Mouse (Mus musculus) hindbrain, embryonic 14.5 days (tissue): ENCODE results near the gene Ddx10. TPM values are rescaled to one million over a fixed set of nuclear protein-coding genes. Genes with fewer than 3 reads are reported as not detected.
"Not testable (repeated sequence)": the region's sequence is repeated elsewhere in the genome, so short reads cannot be mapped to it uniquely, and the experiment has no call there.

Experiments
- ATAC-seq: fragments of 200-750 bp; cut with Nextera tagmentation; 2 replicates; pipeline ENCODE4 v1.8.0; 2017; ENCODE audit warnings: moderate number of reproducible peaks, mild to moderate bottlenecking, moderate TSS enrichment, moderate library complexity; ENCODE audit not compliant: low FRiP score
- DNase-seq: peaks from one replicate; pipeline ENCODE4 v3.0.0-alpha.2; 2015; ENCODE audit warnings: low spot score
- H3K27ac ChIP-seq: fragments of 300-500 bp; sonication (generic); 2 replicates; pipeline ENCODE4 v1.5.1; 2014; ENCODE audit warnings: mild to moderate bottlenecking, moderate library complexity
- H3K27me3 ChIP-seq: fragments of 300-500 bp; sonication (generic); 2 replicates; pipeline ENCODE4 v1.6.1; 2014; ENCODE audit warnings: mild to moderate bottlenecking, low read length, mixed read lengths; ENCODE audit not compliant: control insufficient read depth, insufficient read depth
- H3K36me3 ChIP-seq: fragments of 300-500 bp; sonication (generic); replicated peaks from 2 replicates; pipeline ENCODE4 v1.6.1; 2014; ENCODE audit not compliant: control insufficient read depth, insufficient read depth
- H3K4me1 ChIP-seq: fragments of 300-500 bp; sonication (generic); replicated peaks from 2 replicates; pipeline ENCODE4 v1.6.1; 2014; ENCODE audit warnings: antibody characterized with exemption, low read length, mixed read lengths; ENCODE audit not compliant: control insufficient read depth, insufficient read depth
- H3K4me2 ChIP-seq: fragments of 300-500 bp; sonication (generic); replicated peaks from 2 replicates; pipeline ENCODE4 v1.6.1; 2014; ENCODE audit warnings: mild to moderate bottlenecking, moderate library complexity
- H3K4me3 ChIP-seq: fragments of 300-500 bp; sonication (generic); replicated peaks from 2 replicates; pipeline ENCODE4 v1.5.1; 2014; ENCODE audit warnings: mild to moderate bottlenecking, low read length
- H3K9ac ChIP-seq: fragments of 300-500 bp; sonication (generic); 2 replicates; pipeline ENCODE4 v1.6.1; 2014
- H3K9me3 ChIP-seq: fragments of 300-500 bp; sonication (generic); 2 replicates; pipeline ENCODE4 v1.6.1; 2016; ENCODE audit warnings: low read length; ENCODE audit not compliant: control insufficient read depth
- WGBS: fragments of 180-500 bp; shearing (Covaris S2); extraction: QIAGEN DNeasy Blood & Tissue Kit; methylation state at CpG from one replicate; pipeline ENCODE4 v1.1.7; 2014; 5-methylcytosine and 5-hydroxymethylcytosine counted together
- polyA plus RNA-seq: library from polyadenylated mRNA; unstranded; fragments of >200 nt; fragmentation: Nextera tagmentation; extraction: Ambion mirVana; gene quantifications from 2 replicates; pipeline ENCODE4 v1.2.1, GENCODE M21; 2014

The Ddx10 gene
- polyA plus RNA-seq, 1 experiment from 2014 or later = 25.1 TPM

- Histone ChIP-seq H3K4me3 (no peak overlapping the region), H3K9ac (no peak overlapping the region), H3K4me2 (no peak overlapping the region), H3K36me3 (peaks cover 17% of the 10 kb centered on the region), H3K27ac (no peak overlapping the region), H3K4me1 (no peaks in the 10 kb centered on the region), H3K27me3 (no peaks in the 10 kb centered on the region), H3K9me3 (no peaks in the 10 kb centered on the region)
- DNase-seq (peak; percentile 77), ATAC-seq (no peak)
- WGBS = 82% methylated on average over 2 of the region's 2 CpGs
These were observed 29.7 kb downstream of the Ddx10 start for GRCm38 (mm10) chr9:53218181-53218580.

DNA sequence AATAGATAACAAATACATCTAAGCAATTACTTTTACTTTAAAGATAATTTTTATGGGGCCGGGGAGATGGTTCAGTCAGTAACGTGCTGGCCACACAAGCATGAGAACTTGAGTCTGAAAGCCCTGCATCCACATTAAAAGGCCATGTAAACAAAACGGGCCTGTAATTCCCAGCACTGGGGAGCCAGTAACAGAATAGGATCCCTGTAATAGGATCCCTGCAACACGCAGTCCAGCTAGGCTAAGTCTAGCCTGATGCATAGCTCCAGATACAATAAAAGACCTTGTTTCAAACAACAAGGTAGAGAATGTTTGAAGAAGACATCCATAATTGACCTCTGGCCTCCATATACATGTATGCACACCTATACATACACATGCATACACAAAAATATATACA lies 39.6 kb downstream of the Ddx10 start:
- Histone ChIP-seq H3K4me2 (no peak overlapping the region), H3K9ac (no peak overlapping the region), H3K27me3 (no peaks in the 10 kb centered on the region), H3K9me3 (no peaks in the 10 kb centered on the region), H3K27ac (no peak overlapping the region), H3K4me1 (no peaks in the 10 kb centered on the region), H3K4me3 (no peak overlapping the region), H3K36me3 (peaks cover 6% of the 10 kb centered on the region; the same call in 1 of the 2 replicates)
- ATAC-seq = no peak
- no peak for DNase-seq
- 84% methylated on average over 4 of the region's 4 CpGs for WGBS

GRCm38 (mm10) chr9:53174590-53174989 lies 73.3 kb downstream of the Ddx10 start:
- H3K9me3 ChIP-seq = no peaks in the 10 kb centered on the region
- H3K4me1 ChIP-seq = no peaks in the 10 kb centered on the region
- H3K4me2 ChIP-seq = no peak overlapping the region
- H3K4me3 ChIP-seq = no peak overlapping the region
- ATAC-seq = no peak
- H3K9ac ChIP-seq = no peak overlapping the region
- no peaks in the 10 kb centered on the region for H3K36me3 ChIP-seq
- DNase-seq = no peak
- no peaks in the 10 kb centered on the region for H3K27me3 ChIP-seq
- 93% methylated on average over 2 of the region's 2 CpGs for WGBS
- H3K27ac ChIP-seq = no peak overlapping the region

- Histone ChIP-seq H3K9me3 (no peaks in the 10 kb centered on the region), H3K27ac (no peak overlapping the region), H3K9ac (no peak overlapping the region), H3K4me3 (no peak overlapping the region), H3K4me2 (no peak overlapping the region), H3K4me1 (no peaks in the 10 kb centered on the region), H3K36me3 (no peaks in the 10 kb centered on the region), H3K27me3 (no peaks in the 10 kb centered on the region)
- DNase-seq (no peak), ATAC-seq (no peak)
- 59% methylated on average over 2 of the region's 2 CpGs for WGBS
These were observed 74.6 kb downstream of the Ddx10 start for GRCm38 (mm10) chr9:53173258-53173657.

DNA sequence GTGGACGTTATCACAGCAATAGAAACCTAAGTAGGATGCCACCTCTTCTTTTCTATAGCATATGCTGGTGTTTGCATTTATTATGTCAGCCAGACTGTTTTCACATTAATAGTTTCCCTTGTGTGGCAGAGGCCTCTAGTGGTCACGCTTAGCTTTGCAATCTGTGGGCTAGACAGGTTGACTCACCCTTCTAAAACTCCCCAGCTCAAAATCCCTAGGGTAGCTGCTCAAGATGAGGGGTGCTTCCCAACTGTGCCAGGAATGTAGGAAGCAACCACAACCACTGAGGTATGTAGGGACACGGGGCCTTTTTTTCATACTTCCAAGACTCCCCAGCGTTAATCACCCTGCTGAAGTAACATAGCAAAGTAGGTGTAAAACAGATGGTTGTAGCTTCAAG lies 103.6 kb downstream of the Ddx10 start:
- ATAC-seq = no peak
- WGBS = 33% methylated on average over 4 of the region's 4 CpGs
- Histone ChIP-seq H3K4me1 (no peaks in the 10 kb centered on the region), H3K4me3 (no peak overlapping the region), H3K4me2 (no peak overlapping the region), H3K27ac (no peak overlapping the region), H3K36me3 (no peaks in the 10 kb centered on the region), H3K9me3 (no peaks in the 10 kb centered on the region), H3K9ac (no peak overlapping the region), H3K27me3 (no peaks in the 10 kb centered on the region)
- DNase-seq = peak; percentile 77

DNA sequence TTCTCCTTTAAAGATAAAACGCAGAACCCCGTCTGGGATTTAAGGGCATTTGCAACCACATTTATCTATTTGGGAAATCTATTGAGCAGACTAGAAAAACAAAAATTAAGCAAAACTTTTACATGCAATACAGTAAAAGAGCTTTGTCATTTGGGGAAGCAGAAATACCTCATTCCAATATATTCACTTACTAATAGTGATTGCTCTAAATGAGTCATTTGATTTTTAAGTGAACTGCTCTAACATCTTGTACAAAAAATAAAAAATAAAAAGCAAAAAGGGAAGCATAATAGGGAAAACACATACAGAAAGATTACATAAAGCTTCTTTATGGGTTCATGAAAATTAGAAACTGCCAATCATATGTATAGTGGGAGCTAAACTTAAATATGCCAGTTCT lies 104.3 kb downstream of the Ddx10 start:
- no peak overlapping the region for H3K4me2 ChIP-seq
- no peak overlapping the region for H3K4me3 ChIP-seq
- H3K27me3 ChIP-seq = no peaks in the 10 kb centered on the region
- no peaks in the 10 kb centered on the region for H3K4me1 ChIP-seq
- no peak overlapping the region for H3K27ac ChIP-seq
- ATAC-seq (no peak), DNase-seq (no peak)
- no peaks in the 10 kb centered on the region for H3K36me3 ChIP-seq
- WGBS = 87% methylated on average over 2 of the region's 2 CpGs
- no peaks in the 10 kb centered on the region for H3K9me3 ChIP-seq
- H3K9ac ChIP-seq = no peak overlapping the region

DNA sequence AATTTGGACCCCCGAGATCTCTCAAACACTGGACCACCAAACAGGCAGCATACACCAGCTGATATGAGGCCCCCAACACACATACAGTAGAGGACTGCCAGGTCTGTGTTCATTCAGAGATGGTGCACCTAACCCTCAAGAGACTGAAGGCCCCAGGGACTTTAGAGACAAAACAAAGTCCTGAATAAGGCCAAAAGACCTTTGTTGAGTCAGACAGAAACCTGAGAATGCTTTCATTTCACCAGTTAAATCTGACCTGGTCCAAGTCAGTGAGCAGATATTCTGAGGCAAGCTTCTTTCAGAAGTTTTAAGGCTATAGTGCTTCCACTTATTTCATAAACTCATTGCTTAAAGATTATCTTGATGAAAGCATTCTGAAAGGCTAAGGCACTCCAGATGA lies 105.4 kb downstream of the Ddx10 start:
- H3K27me3 ChIP-seq, H3K4me2 ChIP-seq, H3K9ac ChIP-seq, H3K9me3 ChIP-seq, DNase-seq, ATAC-seq, H3K36me3 ChIP-seq, H3K4me3 ChIP-seq, H3K4me1 ChIP-seq, H3K27ac ChIP-seq: not testable (repeated sequence)
- 88% methylated on average over 1 of the region's 1 CpGs for WGBS

- WGBS = 92% methylated on average over 8 of the region's 8 CpGs
- no peaks in the 10 kb centered on the region for H3K36me3 ChIP-seq
- no peak overlapping the region for H3K4me2 ChIP-seq
- no peaks in the 10 kb centered on the region for H3K4me1 ChIP-seq
- H3K9ac ChIP-seq = no peak overlapping the region
- ATAC-seq = no peak
- DNase-seq = no peak
- no peaks in the 10 kb centered on the region for H3K27me3 ChIP-seq
- H3K27ac ChIP-seq = no peak overlapping the region
- H3K9me3 ChIP-seq = no peaks in the 10 kb centered on the region
- no peak overlapping the region for H3K4me3 ChIP-seq
These were observed 107.2 kb downstream of the Ddx10 start for GRCm38 (mm10) chr9:53140610-53141165.

DNA sequence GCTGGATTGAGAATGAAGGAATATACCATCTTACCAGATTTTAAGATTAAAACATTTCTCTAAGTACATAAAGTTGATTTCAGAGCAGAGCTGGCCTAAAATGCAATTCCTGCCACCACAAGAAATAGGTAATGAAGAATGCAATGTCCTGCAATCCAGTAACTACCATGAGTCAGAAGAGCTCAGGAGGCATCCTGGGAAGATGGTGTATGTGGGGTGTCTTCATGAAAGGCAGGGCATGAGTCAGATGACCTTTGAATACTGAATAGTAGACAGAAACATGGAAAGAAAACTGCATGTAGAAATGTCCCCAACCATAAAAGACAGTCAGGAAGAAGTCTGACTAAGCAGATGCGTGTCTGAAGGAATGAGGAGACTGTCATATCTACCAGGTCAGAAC lies 115.0 kb downstream of the Ddx10 start:
- ATAC-seq = no peak

GRCm38 (mm10) chr9:53130460-53130859 lies 117.4 kb downstream of the Ddx10 start:
- Histone ChIP-seq H3K4me1 (no peaks in the 10 kb centered on the region), H3K9me3 (0 out of 2 replicates have a peak, but pooled peaks cover 3% of the 10 kb centered on the region), H3K36me3 (no peaks in the 10 kb centered on the region; the same call in 1 of the 2 replicates), H3K27me3 (no peaks in the 10 kb centered on the region), H3K9ac (no peak overlapping the region), H3K27ac (no peak overlapping the region), H3K4me2 (no peak overlapping the region), H3K4me3 (no peak overlapping the region)
- WGBS = 88% methylated on average over 2 of the region's 2 CpGs
- ATAC-seq = no peak
- DNase-seq = no peak

More for the DNA sequence above, 115.0 kb downstream of the Ddx10 start:
- Histone ChIP-seq H3K4me2 (no peak overlapping the region), H3K27ac (no peak overlapping the region), H3K36me3 (no peaks in the 10 kb centered on the region), H3K27me3 (no peaks in the 10 kb centered on the region), H3K4me3 (no peak overlapping the region), H3K9me3 (no peaks in the 10 kb centered on the region), H3K9ac (no peak overlapping the region), H3K4me1 (no peaks in the 10 kb centered on the region)
- DNase-seq = no peak
- WGBS = 94% methylated on average over 1 of the region's 1 CpGs
